Mouse (Mus musculus) hindbrain, embryonic 11.5 days (tissue): ENCODE results near the gene Tmigd3. TPM values are rescaled to one million over a fixed set of nuclear protein-coding genes. Genes with fewer than 3 reads are reported as not detected.

Source experiments
- ATAC-seq: fragments of 200-750 bp; cut with Nextera tagmentation; 2 replicates; pipeline ENCODE4 v1.8.0; 2017; ENCODE audit warnings: mild to moderate bottlenecking, moderate TSS enrichment, moderate library complexity; ENCODE audit not compliant: low FRiP score
- DNase-seq: peaks from one replicate; pipeline ENCODE4 v3.0.0-alpha.2; 2015; ENCODE audit warnings: low spot score
- H3K27ac ChIP-seq: fragments of 300-500 bp; sonication (generic); 2 replicates; pipeline ENCODE4 v1.5.1; 2014; ENCODE audit warnings: mild to moderate bottlenecking, low read depth, low read length
- H3K27me3 ChIP-seq: fragments of 300-500 bp; sonication (generic); 2 replicates; pipeline ENCODE4 v1.6.1; 2014; ENCODE audit warnings: mild to moderate bottlenecking, low read length, moderate library complexity, mixed read lengths; ENCODE audit not compliant: control insufficient read depth, insufficient read depth
- H3K36me3 ChIP-seq: fragments of 300-500 bp; sonication (generic); 2 replicates; pipeline ENCODE4 v1.6.1; 2014; ENCODE audit warnings: mild to moderate bottlenecking, low read length, moderate library complexity, mixed read lengths; ENCODE audit not compliant: control insufficient read depth, insufficient read depth
- H3K4me1 ChIP-seq: fragments of 300-500 bp; sonication (generic); replicated peaks from 2 replicates; pipeline ENCODE4 v1.6.1; 2014; ENCODE audit warnings: low read length, mixed read lengths; ENCODE audit not compliant: control insufficient read depth, insufficient read depth
- H3K4me2 ChIP-seq: fragments of 300-500 bp; sonication (generic); replicated peaks from 2 replicates; pipeline ENCODE4 v1.6.1; 2014; ENCODE audit warnings: mild to moderate bottlenecking, low read depth, low read length
- H3K4me3 ChIP-seq: fragments of 300-500 bp; sonication (generic); 2 replicates; pipeline ENCODE4 v1.5.1; 2014; ENCODE audit warnings: low read depth, low read length
- H3K9ac ChIP-seq: fragments of 300-500 bp; sonication (generic); 2 replicates; pipeline ENCODE4 v1.6.1; 2014; ENCODE audit warnings: low read depth, low read length
- H3K9me3 ChIP-seq: fragments of 300-500 bp; sonication (generic); 2 replicates; pipeline ENCODE4 v1.6.1; 2016; ENCODE audit warnings: low read length; ENCODE audit not compliant: control insufficient read depth
- WGBS: fragments of 180-500 bp; shearing (Covaris S2); extraction: QIAGEN DNeasy Blood & Tissue Kit; methylation state at CpG from one replicate; pipeline ENCODE4 v1.1.7; 2014; 5-methylcytosine and 5-hydroxymethylcytosine counted together
- polyA plus RNA-seq: library from polyadenylated mRNA; unstranded; fragments of >200 nt; fragmentation: Nextera tagmentation; extraction: Ambion mirVana; gene quantifications from 2 replicates; pipeline ENCODE4 v1.2.1, GENCODE M21; 2014

The Tmigd3 gene
- polyA plus RNA-seq, 1 experiment from 2014 or later, result not detected

GRCm38 (mm10) chr3:105904213-105904612 is 33.5 kb downstream of the Tmigd3 start:
- DNase-seq (no peak), ATAC-seq (no peak)
- no peak overlapping the region for H3K27ac ChIP-seq
- no peaks in the 10 kb centered on the region for H3K27me3 ChIP-seq
- no peaks in the 10 kb centered on the region for H3K4me1 ChIP-seq
- no peaks in the 10 kb centered on the region for H3K36me3 ChIP-seq
- H3K4me2 ChIP-seq, result no peak overlapping the region
- no peak overlapping the region for H3K9ac ChIP-seq
- no peak overlapping the region for H3K4me3 ChIP-seq
- no peaks in the 10 kb centered on the region for H3K9me3 ChIP-seq
- WGBS, result 83% methylated on average over 4 of the region's 4 CpGs

DNA sequence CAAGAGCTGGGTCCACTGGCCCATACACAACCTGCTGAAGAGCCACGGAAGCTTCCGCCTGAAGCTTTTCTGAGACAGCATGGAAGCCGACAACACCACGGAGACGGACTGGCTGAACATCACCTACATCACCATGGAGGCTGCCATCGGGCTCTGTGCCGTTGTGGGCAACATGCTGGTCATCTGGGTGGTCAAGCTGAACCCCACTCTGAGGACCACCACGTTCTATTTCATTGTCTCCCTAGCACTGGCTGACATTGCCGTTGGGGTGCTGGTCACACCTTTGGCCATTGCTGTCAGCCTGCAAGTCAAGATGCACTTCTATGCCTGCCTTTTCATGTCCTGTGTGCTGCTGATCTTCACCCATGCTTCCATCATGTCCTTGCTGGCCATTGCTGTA is 34.0 kb downstream of the Tmigd3 start:
- ATAC-seq, result no peak

DNA sequence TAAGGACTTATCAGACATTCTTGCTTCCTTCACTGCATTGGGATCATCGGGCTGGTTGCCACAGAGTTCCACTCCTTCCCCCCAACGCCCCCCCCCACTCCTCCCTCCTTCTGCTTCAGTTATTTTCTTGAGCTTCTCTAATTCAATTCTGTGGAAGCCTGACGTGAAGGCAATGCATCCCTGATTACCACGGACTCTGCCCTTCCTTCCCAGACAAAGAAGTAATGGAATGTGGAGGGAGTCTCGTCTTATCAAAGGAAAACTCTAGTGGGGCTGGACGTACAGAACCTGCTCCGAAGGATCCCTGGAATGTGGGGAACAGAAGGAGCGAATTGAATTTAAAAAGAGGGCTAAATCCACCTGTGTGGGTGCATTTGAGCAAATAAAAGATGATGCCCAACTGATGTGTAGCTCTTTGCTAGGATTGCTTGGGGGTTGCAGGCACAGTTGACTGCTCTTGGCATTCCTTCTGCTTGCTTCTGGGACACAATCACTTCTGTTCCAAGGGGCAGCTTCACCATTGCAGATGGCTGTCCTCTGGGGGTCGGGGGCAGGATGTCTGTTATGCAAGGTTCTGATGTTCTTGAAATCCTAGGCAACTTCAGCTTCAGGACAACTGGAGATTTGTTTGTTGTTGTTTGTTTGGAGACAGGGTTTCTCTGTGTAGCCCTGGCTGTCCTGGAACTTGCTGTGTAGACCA is 37.4 kb downstream of the Tmigd3 start:
- H3K9me3 ChIP-seq, result no peaks in the 10 kb centered on the region
- no peak overlapping the region for H3K4me3 ChIP-seq
- DNase-seq (no peak), ATAC-seq (no peak)
- H3K4me1 ChIP-seq, result no peaks in the 10 kb centered on the region
- H3K4me2 ChIP-seq, result no peak overlapping the region
- WGBS, result 53% methylated on average over 9 of the region's 9 CpGs
- H3K36me3 ChIP-seq, result no peaks in the 10 kb centered on the region
- no peak overlapping the region for H3K27ac ChIP-seq
- H3K9ac ChIP-seq, result no peak overlapping the region
- H3K27me3 ChIP-seq, result no peaks in the 10 kb centered on the region

More for the DNA sequence above, 34.0 kb downstream of the Tmigd3 start:
- H3K9ac ChIP-seq, result no peak overlapping the region
- no peaks in the 10 kb centered on the region for H3K9me3 ChIP-seq
- no peak overlapping the region for H3K4me2 ChIP-seq
- DNase-seq, result no peak
- H3K27me3 ChIP-seq, result no peaks in the 10 kb centered on the region
- H3K36me3 ChIP-seq, result no peaks in the 10 kb centered on the region
- no peaks in the 10 kb centered on the region for H3K4me1 ChIP-seq
- no peak overlapping the region for H3K27ac ChIP-seq
- H3K4me3 ChIP-seq, result no peak overlapping the region
- WGBS, result 90% methylated on average over 9 of the region's 9 CpGs

DNA sequence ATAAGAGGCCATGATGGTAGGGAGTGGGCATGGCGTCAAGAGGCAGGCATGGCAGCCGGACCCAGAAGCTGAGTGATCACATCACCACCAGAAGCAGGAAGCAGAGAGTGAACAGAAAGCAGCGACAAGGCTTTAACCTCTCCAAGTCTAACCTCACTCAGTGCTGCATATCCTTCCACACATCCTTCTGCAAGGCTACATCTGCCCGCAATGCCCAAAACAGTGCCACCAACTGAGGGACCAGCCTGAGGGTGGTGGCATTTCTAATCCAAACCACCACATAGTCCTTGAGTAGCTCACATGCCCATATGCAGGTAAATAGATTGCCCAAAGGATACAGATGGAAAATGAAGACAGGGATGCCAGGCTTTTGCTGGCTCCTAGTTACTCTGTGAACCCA is 38.3 kb downstream of the Tmigd3 start:
- H3K27ac ChIP-seq, result no peak overlapping the region
- H3K9ac ChIP-seq, result no peak overlapping the region
- H3K9me3 ChIP-seq, result no peaks in the 10 kb centered on the region
- ATAC-seq, result no peak
- H3K27me3 ChIP-seq, result no peaks in the 10 kb centered on the region
- no peaks in the 10 kb centered on the region for H3K36me3 ChIP-seq
- H3K4me1 ChIP-seq, result no peaks in the 10 kb centered on the region
- DNase-seq, result no peak
- no peak overlapping the region for H3K4me2 ChIP-seq
- H3K4me3 ChIP-seq, result no peak overlapping the region
- 98% methylated on average over 4 of the region's 4 CpGs for WGBS

GRCm38 (mm10) chr3:105910519-105911190 is 40.0 kb downstream of the Tmigd3 start:
- ATAC-seq (no peak), DNase-seq (no peak)
- Histone ChIP-seq H3K9ac (no peak overlapping the region), H3K36me3 (no peaks in the 10 kb centered on the region), H3K9me3 (no peaks in the 10 kb centered on the region), H3K4me1 (no peaks in the 10 kb centered on the region), H3K27me3 (no peaks in the 10 kb centered on the region), H3K27ac (no peak overlapping the region), H3K4me3 (no peak overlapping the region), H3K4me2 (no peak overlapping the region)
- 86% methylated on average over 11 of the region's 11 CpGs for WGBS

- Histone ChIP-seq H3K27me3 (no peaks in the 10 kb centered on the region), H3K4me2 (no peak overlapping the region), H3K36me3 (no peaks in the 10 kb centered on the region), H3K9ac (no peak overlapping the region), H3K9me3 (no peaks in the 10 kb centered on the region), H3K4me1 (no peaks in the 10 kb centered on the region), H3K4me3 (no peak overlapping the region), H3K27ac (no peak overlapping the region)
- ATAC-seq (no peak), DNase-seq (no peak)
- WGBS, result 83% methylated on average over 9 of the region's 9 CpGs
Measured at GRCm38 (mm10) chr3:105912097-105912880, 41.6 kb downstream of the Tmigd3 start.

GRCm38 (mm10) chr3:105913839-105914681 is 43.4 kb downstream of the Tmigd3 start:
- ATAC-seq, result no peak
- no peaks in the 10 kb centered on the region for H3K27me3 ChIP-seq
- H3K36me3 ChIP-seq, result no peaks in the 10 kb centered on the region
- H3K4me3 ChIP-seq, result no peak overlapping the region
- H3K4me1 ChIP-seq, result no peaks in the 10 kb centered on the region
- H3K27ac ChIP-seq, result no peak overlapping the region
- no peak overlapping the region for H3K9ac ChIP-seq
- H3K9me3 ChIP-seq, result no peaks in the 10 kb centered on the region
- no peak for DNase-seq
- WGBS, result 68% methylated on average over 10 of the region's 10 CpGs
- H3K4me2 ChIP-seq, result no peak overlapping the region

DNA sequence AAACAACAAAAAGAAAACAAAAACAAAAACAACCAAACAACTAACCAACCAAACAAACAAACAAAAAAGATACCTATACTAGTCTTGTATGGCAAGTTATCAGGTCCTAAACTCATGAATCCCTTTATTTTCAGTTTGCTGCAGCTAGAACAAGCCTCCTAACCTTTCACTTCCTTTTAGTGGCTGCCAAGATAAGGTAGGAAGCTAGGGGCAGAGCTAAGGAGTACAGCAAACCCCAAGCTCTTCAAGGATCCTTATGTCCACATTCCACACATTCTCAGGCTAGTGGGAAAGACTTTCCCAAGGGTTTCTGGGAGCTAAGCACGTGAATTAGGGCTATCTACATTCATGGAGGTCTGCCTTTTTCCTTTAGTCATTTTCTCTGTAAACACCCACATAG is 44.6 kb downstream of the Tmigd3 start:
- no peaks in the 10 kb centered on the region for H3K9me3 ChIP-seq
- no peak overlapping the region for H3K4me3 ChIP-seq
- no peaks in the 10 kb centered on the region for H3K36me3 ChIP-seq
- no peaks in the 10 kb centered on the region for H3K27me3 ChIP-seq
- no peak overlapping the region for H3K27ac ChIP-seq
- no peaks in the 10 kb centered on the region for H3K4me1 ChIP-seq
- no peak overlapping the region for H3K9ac ChIP-seq
- ATAC-seq, result no peak
- DNase-seq, result no peak
- no peak overlapping the region for H3K4me2 ChIP-seq
- WGBS, result 33% methylated on average over 1 of the region's 1 CpGs
